Mouse (Mus musculus) T-cell, adult 2 months (primary cell): ENCODE measurements around the gene Pola1.

Source experiments
- DNase-seq: peaks from one replicate; pipeline ENCODE4 v3.0.0; 2022; ENCODE audit warnings: low spot score

Pola1 gene

DNA sequence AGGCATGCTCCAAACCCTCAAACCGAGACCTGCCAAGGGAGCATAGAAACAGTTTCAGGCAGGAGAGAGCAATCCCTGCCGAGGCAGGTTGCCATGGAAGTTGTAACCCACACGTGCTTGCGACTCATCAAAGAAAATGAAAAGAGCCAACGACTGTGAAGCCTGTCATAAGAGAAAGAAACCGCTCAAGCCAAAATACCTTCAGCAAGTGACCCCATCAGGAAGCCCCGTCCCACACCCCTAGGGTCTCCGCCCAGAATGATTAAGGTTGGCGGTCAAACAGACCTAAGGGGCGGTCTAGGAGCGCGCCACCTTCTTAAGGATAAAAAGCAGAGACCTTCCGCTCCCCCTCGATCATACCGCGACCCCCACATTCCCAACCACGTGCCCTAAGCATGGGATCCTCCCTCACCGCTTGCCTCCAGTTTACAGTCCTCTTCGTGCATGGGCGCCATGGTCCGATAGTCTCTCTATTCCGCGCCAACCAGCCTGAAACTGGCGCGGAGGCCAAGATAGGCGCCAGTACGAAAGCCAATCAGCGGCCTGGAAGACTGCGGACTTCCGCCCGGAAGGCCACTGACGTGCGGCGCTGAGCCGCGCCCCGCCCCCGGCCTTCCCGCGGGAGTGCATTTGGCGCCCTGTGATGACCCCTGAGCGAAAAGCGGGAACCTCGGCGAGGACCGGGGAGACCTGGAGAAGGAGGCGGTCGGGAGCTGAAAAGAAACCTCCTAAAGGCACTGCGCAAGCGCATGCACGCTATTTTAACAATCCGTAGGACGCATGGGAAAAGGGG, at the start of gene Pola1:
Gene Pola1, minus strand, starts transcription at position 499 of the 793 bp plus-strand sequence.
- DNase-seq, result peak; percentile 60

DNA sequence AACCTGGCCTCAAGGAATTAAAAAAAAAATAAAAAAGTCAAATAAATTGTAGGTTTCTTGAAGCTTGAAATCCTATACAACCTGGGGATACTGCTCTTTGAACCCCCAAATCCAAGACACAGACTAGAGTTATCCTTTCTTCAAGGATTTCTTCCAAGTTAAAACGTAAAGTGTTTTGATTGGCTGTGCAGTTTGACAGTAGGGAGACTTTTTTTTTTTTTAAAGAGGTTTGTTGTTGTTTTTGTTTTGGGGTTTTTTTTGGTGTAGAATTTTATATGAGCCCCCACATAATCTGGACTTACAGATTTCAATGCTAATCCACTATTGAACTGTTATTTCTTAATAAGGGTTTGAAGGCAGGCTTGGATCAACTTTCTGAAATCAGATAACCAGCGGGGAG, 44.3 kb upstream of the Pola1 start:
- no peak for DNase-seq

GRCm38 (mm10) chrX:93674836-93675795, 43.2 kb upstream of the Pola1 start:
- peak; percentile 48 for DNase-seq

- no peak for DNase-seq
Measured at GRCm38 (mm10) chrX:93674432-93674831, 42.5 kb upstream of the Pola1 start.

DNA sequence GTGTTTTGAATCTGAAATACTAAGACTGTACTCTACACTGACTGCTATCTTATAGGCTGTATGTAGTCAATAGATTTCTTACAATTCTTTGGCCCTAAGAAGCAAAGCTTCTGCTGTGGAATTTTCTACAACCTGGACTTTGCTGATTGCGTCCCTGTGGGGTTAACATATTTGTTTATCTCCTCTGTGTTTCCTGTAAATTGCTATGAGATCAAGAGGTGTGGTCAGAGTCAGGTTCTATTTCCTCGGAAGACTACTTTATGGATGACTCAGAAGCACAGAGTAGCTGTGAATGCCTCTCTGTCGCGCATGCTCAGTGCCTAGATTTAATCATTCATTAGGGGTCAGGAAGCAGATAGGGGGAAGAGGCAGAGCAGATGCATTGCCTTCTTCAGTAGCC, 32.8 kb upstream of the Pola1 start:
- no peak for DNase-seq

- no peak for DNase-seq
Measured at GRCm38 (mm10) chrX:93663919-93664586, 32.1 kb upstream of the Pola1 start.

DNA sequence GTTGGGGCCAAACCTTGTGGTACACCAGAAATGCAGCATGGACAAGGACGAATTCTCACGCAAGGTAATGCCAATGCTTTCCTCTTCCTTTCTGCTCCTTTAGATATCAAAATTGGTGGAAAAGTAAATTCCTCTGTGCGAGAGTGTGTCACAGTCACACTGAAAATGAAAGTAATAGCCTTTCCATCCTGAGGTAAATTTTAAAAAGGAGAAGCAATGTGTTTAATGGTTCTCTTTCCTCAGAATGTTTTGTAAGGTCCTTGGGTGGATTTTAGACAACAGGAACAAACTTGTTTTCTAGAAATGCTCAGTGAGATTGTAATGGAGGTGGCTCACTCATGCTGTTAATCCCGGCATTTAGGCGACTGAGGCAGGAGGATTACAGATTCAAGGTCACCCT, 23.2 kb upstream of the Pola1 start:
- DNase-seq, result no peak

DNA sequence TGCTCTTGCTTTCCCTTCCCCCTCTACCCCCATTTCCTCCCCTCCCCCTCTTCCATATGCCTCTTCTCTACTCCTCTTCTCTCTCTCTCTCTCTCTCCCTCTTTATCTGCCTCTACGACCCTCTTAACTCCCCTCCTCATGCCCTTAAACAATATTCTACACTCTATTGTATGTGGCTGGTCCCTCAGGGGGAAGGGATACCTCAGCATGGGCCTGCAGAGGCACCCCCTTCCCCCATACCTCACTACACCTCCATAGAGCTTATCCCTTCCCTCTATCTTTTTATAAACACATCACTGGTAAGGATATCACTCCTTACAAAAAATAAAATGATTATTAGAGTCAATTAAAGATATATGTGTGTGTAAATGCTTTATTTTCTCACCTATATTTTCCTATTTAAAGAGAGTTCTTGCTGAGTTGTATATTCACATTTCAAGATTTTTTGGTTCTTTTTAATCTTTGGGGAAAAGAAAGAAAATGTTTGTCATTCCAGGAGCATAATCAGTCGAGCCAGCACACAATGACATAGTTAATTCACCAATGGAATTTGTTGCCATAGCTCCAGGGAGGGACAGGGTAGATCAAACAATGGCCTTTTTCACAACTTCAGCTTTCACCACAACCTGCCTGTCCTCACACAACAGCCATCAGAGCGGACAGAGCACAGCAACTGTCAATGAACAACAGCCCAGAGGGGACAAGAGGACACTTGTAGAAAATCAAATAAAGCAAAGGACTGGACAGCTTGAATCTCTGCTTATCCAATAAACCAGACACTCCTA, 22.5 kb upstream of the Pola1 start, which contains the start of gene Pcyt1b:
Gene Pcyt1b, plus strand, starts transcription at position 646 of the 785 bp plus-strand sequence.
- no peak for DNase-seq

DNA sequence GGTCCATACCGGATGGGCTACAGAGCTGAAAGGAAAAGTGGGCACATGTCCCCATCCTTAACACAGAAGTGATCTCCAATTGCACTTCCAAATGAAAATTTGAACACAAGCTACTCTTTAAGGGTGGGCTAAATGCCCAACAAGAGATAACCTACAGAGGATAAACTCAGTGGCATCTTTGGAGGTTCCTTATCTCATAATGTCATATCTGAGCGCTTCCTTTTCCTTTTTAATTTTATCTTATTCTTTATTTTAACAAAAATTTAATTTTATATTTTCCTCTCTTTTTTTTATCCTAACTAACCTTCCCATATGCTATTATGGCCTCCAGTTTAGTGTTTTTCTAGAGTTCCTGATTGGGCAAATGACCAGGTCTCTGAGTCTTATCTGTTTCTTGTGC, 18.8 kb upstream of the Pola1 start:
- DNase-seq, result no peak

- DNase-seq, result no peak
Measured at GRCm38 (mm10) chrX:93644022-93644421, 12.1 kb upstream of the Pola1 start.

DNA sequence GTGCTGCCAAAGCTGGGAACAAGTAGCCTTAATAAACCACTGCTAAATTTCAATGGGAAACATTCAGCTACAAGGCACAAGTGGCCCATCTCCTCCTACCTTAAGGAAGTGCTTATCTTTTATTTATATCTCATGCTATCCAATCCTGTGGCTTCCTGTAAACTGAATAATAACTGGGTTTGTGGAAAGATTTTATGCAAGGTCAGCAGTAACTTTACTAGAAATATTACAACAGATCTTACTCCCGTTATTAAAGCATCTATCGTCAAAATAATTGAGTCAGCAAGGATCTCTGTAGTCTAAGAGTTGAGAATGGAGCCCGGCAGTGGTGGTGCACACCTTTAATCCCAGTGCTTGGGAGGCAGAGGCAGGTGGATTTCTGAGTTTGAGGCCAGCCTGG, 11.6 kb upstream of the Pola1 start:
- no peak for DNase-seq

DNA sequence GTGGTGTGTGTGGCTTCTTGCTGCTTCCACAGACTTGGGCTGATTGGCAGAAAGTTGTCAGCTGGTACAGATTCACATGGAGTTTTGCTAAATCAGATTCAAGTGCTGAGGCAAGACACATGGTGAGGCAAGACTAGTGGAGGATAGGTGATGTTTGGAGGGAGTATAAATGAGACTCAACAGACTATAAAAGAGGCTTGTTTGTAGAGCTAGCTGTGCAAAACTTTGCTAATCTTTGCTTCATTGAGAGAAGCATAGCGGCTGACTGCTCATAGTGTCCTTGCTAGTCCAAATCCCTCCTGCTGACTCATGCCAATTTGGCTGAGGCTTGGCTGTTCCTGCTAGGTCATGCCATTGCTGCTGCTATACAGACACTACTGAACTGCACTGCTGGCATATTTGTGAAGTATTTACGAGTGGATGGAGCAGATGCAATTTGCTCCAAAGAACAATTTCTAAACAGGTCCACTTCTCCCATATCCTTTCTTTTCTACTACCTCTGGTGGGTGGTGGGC, 3.0 kb upstream of the Pola1 start:
- no peak for DNase-seq

DNA sequence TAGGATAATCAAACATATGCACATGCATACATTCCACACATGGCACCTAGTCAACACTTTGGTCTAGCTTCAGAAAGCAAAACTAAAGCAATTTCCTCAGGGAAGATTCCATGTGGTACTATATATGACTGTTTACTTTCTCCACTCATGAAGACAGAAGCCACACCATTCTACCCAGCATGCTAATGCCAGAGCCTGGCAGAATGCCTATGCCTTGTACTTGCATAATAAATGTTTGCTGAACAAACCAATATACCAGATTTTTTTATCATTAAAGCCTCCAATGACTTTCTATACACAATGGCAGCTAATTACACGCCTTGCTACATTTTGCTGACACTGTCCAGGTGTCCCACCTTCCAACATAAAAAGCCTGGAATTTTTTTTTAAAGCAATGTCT, 1.7 kb downstream of the Pola1 start:
- no peak for DNase-seq

DNA sequence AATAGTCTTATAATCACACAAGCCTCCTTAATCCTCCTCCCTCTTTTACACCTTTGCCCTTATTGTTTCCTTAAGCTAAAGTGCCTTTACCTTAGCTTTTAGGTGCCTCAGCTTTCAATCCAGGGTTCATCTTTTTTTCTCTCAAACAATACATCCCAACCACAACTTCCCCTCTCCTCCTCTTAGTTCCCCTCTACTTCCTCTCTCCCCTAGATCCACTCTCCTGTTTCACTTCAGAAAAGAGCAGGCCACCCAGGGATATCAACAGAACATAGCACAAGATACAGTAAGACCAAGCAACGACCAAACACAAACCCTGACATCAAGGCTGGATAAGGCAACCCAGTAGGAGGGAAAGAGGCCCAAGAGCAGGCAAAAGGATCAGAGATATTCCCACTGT, 29.7 kb downstream of the Pola1 start:
- DNase-seq, result no peak

GRCm38 (mm10) chrX:93594283-93594682, 37.7 kb downstream of the Pola1 start:
- DNase-seq, result no peak

DNA sequence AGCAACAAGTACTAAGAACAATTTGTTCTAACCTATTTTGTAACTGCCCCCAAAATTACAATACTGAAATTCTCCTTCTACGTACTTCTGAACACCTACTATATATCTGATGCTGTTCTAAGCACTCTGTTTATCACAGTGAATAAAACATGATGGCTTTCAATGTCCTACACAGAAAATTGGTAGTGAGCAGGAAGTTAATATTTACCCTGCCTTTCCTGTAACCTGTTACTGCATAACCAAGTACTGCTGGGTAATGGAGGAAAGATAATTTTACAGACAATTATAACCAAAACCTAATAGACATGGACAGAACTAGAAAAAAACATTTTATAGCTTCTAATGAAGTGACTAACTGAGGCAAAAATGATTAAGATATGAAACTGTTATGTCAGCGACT, 51.0 kb downstream of the Pola1 start:
- no peak for DNase-seq

- DNase-seq, result no peak
Measured at GRCm38 (mm10) chrX:93557171-93557570, 74.8 kb downstream of the Pola1 start.

DNA sequence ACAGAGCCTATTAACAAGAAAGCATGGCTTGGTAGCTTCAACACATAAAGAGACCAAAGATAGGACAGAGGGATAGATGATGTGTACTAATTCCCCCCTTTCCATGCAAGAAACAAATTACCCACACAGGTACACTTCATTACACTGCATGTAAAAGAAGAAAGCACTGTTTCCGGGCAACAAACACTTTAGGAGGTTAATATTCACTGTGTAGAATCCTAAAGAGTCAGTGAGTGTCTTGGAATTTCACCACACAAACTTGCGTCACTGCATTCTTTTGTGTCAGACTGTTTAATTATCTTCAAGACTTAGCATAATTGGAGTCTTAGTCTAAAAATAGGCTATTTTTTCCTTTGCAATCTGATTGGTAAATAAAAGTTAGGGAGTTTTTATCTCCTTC, 92.2 kb downstream of the Pola1 start:
- no peak for DNase-seq

DNA sequence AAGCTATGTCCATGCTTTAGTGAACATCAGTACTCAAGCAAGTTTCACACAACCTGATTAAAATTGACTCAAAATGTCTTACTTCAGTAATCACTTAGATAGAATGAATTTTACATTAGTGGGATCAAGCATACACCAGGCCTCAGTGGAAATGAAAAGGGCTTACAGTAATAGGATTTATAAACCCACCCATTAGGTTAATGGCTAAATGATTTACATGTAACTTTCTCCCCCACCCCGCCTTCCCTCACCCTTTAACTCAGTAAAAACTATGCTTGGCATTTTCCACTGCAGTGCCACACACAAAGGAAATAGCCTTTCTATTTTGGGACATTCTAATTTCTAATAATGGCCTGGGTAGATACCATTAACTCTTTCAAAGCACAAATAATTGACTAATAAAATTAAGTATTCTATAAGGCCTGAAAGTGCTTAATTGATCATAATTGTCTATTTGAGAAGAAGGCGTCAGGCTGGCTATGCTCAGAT, 129.0 kb downstream of the Pola1 start:
- no peak for DNase-seq

GRCm38 (mm10) chrX:93497597-93497996, 134.4 kb downstream of the Pola1 start:
- no peak for DNase-seq

- no peak for DNase-seq
Measured at GRCm38 (mm10) chrX:93465711-93466110, 166.2 kb downstream of the Pola1 start.
